Mouse (Mus musculus) bone marrow macrophage, adult 2 months (primary cell): ENCODE measurements at regions not wholly inside any gene's neighbourhood (a gene's known extent, or its start where the extent isn't known, plus 50 kb on each side); places are given as distances from the start of the nearest gene placed in this dataset.

ENCODE experiments used
- H3K27ac ChIP-seq: 2 replicates; pipeline ENCODE4 v1.5.1; 2012; ENCODE audit warnings: low read depth, low read length; ENCODE audit not compliant: insufficient read depth
- H3K4me1 ChIP-seq: 2 replicates; pipeline ENCODE4 v1.6.1; 2012; ENCODE audit warnings: low read length; ENCODE audit not compliant: control insufficient read depth, insufficient read depth
- H3K4me3 ChIP-seq: 2 replicates; pipeline ENCODE4 v1.5.1; 2012; ENCODE audit warnings: mild to moderate bottlenecking, low read length, moderate library complexity; ENCODE audit not compliant: insufficient read depth
- CTCF ChIP-seq: IDR thresholded peaks from 2 replicates; pipeline ENCODE4 v1.5.1; 2012; ENCODE audit warnings: low read depth, mild to moderate bottlenecking, low read length, moderate library complexity
- POLR2A ChIP-seq: IDR thresholded peaks from 2 replicates; pipeline ENCODE4 v1.6.1; 2012; ENCODE audit warnings: mild to moderate bottlenecking, low read depth, low read length, borderline replicate concordance

DNA sequence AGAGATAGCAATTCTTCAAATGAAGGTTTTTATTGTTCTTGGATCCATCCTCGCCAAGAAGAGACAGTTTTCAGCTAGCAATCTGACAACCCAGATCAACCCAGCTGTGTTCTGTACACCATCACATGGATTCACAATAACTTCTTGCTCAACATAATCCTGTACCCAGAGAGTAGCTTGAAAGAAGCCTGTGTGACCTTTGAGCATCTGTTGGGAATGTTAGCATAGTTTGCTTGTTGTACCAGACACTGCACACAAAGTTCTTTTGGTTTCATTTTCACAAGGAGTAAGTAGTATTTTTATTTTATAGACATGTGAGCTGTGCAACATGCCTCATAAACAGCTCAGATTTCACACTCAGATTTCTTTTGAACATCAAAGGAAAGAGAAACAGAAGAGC, 136.0 kb downstream of the Gm9733 start:
- no peaks in the 10 kb centered on the region for H3K4me1 ChIP-seq
- no peak overlapping the region for H3K4me3 ChIP-seq
- TF ChIP-seq POLR2A (no peak), CTCF (no peak)
- H3K27ac ChIP-seq = no peak overlapping the region

DNA sequence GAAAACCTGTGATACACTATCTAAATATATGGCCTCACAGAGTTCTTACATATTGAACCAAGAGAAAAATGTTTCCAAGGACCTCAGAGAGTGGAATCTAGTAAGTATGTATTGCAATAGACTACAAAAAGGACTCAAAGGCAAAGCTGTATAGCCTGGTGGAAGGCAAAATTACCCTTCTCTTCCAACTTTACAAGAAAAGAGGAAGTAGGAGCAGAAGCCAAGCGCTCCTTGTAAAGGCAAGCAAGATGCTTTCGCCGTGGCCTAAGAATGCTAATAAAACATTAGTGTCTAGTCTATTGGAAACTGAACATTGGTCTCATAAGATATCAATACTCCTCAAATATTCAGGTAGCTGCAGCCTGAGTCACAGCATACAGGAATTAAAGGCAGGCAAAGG, 134.0 kb downstream of the Gm9733 start:
- Histone ChIP-seq H3K4me1 (no peaks in the 10 kb centered on the region), H3K27ac (no peak overlapping the region), H3K4me3 (no peak overlapping the region)
- TF ChIP-seq POLR2A (no peak), CTCF (no peak)

DNA sequence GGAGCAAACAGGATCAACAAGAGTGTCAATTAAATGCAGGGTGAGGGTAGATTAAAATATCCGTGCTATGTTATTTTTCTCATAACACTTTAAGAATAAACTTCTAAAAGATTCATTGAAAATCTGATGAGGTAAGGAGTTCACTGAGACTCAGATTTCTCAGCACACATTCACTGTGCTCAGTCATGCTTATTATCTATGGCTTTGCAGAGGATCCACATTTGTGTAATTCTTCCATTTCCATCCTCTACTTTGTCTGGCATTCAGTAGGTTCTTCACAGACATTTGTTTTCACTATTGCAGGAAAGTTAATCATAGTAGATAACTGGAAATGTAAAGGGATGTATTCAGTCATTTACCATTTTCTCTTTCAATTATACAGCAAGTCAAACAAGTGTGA, 131.8 kb downstream of the Gm9733 start:
- TF ChIP-seq CTCF (no peak), POLR2A (no peak)
- H3K27ac ChIP-seq = no peak overlapping the region
- no peak overlapping the region for H3K4me3 ChIP-seq
- no peaks in the 10 kb centered on the region for H3K4me1 ChIP-seq

DNA sequence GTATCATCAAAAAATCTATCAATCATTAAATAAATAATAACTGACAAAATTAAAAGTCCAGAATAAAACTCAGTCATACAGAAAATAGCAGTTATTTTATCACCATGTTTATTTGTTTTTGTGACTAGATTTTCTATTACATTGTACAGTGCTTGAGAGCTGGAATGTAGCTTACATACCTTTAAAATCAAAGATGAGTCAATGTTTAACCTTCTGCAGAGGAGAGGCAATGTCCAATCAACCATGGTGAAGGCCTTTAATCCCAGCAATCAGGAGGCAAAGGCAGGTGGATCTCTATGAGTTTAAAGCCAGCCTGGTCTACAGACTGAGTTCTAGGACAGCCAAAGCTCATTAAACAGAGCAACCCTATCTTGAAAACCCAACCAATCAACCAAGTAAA, 131.1 kb downstream of the Gm9733 start:
- no peaks in the 10 kb centered on the region for H3K4me1 ChIP-seq
- TF ChIP-seq CTCF (no peak), POLR2A (no peak)
- H3K4me3 ChIP-seq = no peak overlapping the region
- no peak overlapping the region for H3K27ac ChIP-seq

DNA sequence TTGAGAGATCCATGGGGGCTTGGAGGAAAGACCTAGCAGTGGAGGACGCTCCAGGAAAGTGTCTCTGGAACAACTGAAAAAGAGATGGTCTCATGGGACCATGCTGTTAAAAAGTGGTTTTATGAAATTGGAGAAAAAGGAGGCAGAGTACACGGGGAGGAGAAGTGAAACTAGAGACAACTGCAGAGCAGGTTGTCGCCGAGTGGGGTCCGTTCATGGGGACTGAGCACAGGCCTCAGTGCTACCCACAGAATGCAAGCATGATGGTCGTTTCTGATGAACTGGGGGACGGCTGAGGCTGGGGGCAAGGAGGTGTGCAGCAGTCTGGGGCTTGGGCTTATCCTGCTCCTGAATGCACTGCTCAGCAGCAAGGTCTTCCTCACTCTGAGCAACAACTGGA, 129.3 kb downstream of the Gm9733 start:
- H3K4me3 ChIP-seq = no peak overlapping the region
- TF ChIP-seq POLR2A (no peak), CTCF (no peak)
- no peaks in the 10 kb centered on the region for H3K4me1 ChIP-seq
- H3K27ac ChIP-seq = no peak overlapping the region

DNA sequence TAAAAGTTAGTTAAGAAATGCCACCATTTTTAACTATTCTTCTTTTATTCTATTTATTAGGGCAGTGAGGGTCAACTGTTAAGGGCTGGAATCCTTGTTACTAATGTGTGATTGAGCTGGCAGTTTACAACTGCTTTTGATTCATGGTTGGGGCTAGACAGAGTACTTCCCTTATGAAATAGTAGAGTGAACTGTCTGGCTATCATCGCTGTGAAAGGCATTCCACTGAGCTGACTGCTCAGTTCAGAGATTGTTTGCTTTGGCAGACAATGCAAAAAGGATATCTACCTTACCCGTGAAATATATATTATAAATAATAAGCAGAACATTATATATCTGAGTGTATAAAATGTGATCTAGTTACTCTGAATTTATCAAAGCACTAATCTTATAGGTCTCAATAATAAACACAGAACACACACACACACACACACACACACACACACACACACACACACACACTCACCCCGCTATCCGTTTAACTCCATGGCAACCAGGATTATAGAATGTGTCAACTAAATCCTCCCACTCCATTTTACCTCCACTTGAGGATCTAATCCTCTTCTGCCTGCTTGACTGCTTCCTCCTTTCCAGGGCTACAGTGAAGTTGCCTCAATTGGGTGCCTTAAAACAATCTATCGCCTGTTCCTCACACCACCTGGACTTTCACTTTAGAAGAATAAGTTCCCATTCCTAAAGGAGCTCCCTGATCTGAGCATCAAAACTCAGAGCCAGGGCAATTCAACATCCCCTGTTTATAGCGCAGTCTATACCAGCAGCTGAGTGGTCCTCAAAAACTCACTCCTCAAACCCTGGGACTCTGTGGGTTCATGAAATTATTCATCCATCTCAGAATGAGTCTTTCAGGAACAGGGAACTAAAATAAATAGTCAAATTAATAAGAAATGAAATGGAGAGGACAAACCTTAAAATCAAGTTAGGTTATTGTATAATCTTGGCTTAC, 126.6 kb downstream of the Gm9733 start:
- no peaks in the 10 kb centered on the region for H3K4me1 ChIP-seq
- TF ChIP-seq CTCF (no peak), POLR2A (no peak)
- H3K4me3 ChIP-seq = no peak overlapping the region
- no peak overlapping the region for H3K27ac ChIP-seq

DNA sequence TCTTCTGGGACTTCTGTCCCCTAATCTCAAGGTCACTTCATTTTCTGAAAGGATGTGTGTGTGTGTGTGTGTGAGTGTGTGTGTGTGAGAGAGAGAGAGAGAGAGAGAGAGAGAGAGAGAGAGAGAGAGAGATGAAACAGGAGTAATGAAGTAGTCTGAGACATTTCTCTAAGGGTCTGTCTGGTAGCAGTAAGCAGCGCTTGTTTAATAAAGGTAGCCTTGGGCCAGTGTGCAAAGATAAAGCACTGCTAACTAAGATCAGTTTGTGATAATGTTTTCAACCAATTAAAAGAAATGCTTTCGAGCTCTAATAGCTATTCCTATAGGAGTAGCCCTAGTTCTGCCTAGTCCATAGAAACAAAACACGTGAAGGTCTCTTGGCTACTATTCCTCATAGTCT, 119.7 kb downstream of the Gm9733 start:
- no peaks in the 10 kb centered on the region for H3K4me1 ChIP-seq
- no peak overlapping the region for H3K4me3 ChIP-seq
- H3K27ac ChIP-seq = no peak overlapping the region
- TF ChIP-seq CTCF = no peak
- no peak for TF ChIP-seq POLR2A

DNA sequence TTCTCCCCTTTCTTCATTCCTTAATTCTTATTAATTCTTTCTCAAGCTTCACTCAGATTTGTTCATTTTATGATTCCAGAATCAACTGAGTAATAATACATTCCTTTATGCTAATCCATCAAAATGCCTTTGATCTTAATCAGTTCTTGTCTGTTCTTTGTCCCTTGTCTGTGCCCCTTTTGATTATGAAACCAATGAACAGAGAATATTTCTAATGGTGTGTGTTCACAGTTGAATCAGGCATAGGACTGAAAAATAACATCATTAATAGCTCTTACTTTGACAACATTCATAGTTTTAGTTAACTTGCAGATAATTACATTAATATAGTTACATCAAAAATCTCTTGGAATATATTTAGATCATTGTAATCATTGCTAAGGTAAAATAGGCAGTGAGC, 114.5 kb downstream of the Gm9733 start:
- no peak for TF ChIP-seq CTCF
- no peak for TF ChIP-seq POLR2A
- Histone ChIP-seq H3K4me3 (no peak overlapping the region), H3K27ac (no peak overlapping the region)

DNA sequence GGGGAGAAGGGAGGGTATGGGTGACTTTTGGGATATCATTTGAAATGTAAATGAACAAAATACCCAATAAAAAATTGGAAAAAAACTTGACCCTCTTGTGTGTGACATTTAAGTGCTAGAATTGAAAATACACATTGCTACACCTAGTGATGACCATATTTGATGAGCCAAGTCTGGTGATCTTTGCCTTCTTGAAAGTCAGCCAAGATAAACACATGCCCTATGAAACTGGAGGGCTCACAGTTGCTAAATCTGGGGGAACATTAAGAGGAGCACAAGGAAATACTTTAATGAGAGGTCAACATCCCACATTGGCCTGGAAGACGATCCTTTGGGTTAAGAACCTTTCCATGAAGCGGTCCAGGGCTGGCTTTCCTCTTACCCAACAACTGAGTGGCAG, 112.8 kb downstream of the Gm9733 start:
- no peak for TF ChIP-seq POLR2A
- TF ChIP-seq CTCF = no peak
- Histone ChIP-seq H3K4me3 (no peak overlapping the region), H3K4me1 (no peaks in the 10 kb centered on the region), H3K27ac (no peak overlapping the region)

More for the DNA sequence above, 114.5 kb downstream of the Gm9733 start:
- no peaks in the 10 kb centered on the region for H3K4me1 ChIP-seq

DNA sequence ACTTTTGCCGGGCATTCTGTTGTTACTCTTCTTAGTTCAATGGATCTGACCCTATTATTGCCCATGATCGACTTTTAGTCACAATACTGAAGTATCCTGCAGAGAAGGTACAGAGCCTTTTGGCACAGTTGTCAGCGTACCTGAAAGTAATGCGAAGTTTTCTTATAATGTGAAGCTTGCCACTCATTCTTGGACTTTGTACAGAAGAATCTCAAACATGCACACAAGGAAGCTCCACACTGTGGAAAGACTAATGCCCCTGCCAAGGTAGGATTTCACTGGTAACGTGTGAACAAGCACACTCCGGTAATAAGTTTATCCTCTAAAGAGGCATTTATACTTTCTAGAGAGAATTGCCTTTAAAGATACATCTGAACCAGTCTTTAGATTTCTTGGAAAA, 108.8 kb downstream of the Gm9733 start:
- TF ChIP-seq CTCF (no peak), POLR2A (no peak)
- H3K27ac ChIP-seq = no peak overlapping the region

DNA sequence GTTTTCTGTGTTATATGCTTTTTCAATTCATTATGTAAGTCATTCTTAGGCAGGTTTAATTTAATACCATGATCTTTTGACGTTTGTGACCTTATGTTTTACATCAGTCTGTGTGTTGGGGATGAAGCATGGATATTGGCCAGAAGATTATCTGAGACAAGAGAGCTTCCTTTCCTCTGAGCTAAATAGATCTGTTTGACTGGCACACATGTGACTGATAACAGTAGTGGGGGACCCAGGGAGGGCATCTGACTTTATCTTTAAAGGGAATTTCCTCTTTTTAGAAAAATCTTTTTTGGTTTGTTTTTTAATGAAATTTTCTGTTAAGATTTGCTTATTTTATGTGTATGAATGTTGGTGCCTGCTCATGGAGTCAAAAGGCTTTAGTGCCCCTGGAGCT, 107.7 kb downstream of the Gm9733 start:
- Histone ChIP-seq H3K4me1 (no peaks in the 10 kb centered on the region), H3K27ac (no peak overlapping the region), H3K4me3 (no peak overlapping the region)
- TF ChIP-seq POLR2A = no peak
- TF ChIP-seq CTCF = no peak

More for the DNA sequence above, 108.8 kb downstream of the Gm9733 start:
- Histone ChIP-seq H3K4me3 (no peak overlapping the region), H3K4me1 (no peaks in the 10 kb centered on the region)
